Mouse (Mus musculus) stomach, postnatal 0 days (tissue): ENCODE results near the gene Rpl38. TPM values are rescaled to one million over a fixed set of nuclear protein-coding genes. Genes with fewer than 3 reads are reported as not detected.

Source experiments
- ATAC-seq: fragments of 200-750 bp; cut with Nextera tagmentation; 2 replicates; pipeline ENCODE4 v1.8.0; 2017; ENCODE audit not compliant: low FRiP score, low TSS enrichment
- DNase-seq: peaks from one replicate; pipeline ENCODE4 v3.0.0-alpha.2; 2016; ENCODE audit warnings: low spot score
- H3K27ac ChIP-seq: fragments of 300-500 bp; sonication (generic); replicated peaks from 2 replicates; pipeline ENCODE4 v1.5.1; 2014; ENCODE audit warnings: mild to moderate bottlenecking, control low read depth
- H3K27me3 ChIP-seq: fragments of 300-500 bp; sonication (generic); 2 replicates; pipeline ENCODE4 v1.6.1; 2014; ENCODE audit warnings: low read length; ENCODE audit not compliant: control insufficient read depth, insufficient read depth
- H3K36me3 ChIP-seq: fragments of 300-500 bp; sonication (generic); 2 replicates; pipeline ENCODE4 v1.6.1; 2014; ENCODE audit warnings: low read length, mixed read lengths; ENCODE audit not compliant: control insufficient read depth, insufficient read depth
- H3K4me1 ChIP-seq: fragments of 300-500 bp; sonication (generic); replicated peaks from 2 replicates; pipeline ENCODE4 v1.6.1; 2014; ENCODE audit warnings: antibody characterized with exemption; ENCODE audit not compliant: control insufficient read depth, insufficient read depth
- H3K4me2 ChIP-seq: fragments of 300-500 bp; sonication (generic); replicated peaks from 2 replicates; pipeline ENCODE4 v1.6.1; 2014; ENCODE audit warnings: low read depth, mild to moderate bottlenecking, control low read depth, moderate library complexity
- H3K4me3 ChIP-seq: fragments of 300-500 bp; sonication (generic); 2 replicates; pipeline ENCODE4 v1.5.1; 2014; ENCODE audit warnings: low read depth, low read length, control low read depth
- H3K9ac ChIP-seq: fragments of 300-500 bp; sonication (generic); 2 replicates; pipeline ENCODE4 v1.6.1; 2014; ENCODE audit warnings: mild to moderate bottlenecking, low read length, control low read depth, mixed read lengths
- H3K9me3 ChIP-seq: fragments of 300-500 bp; sonication (generic); 2 replicates; pipeline ENCODE4 v1.6.1; 2016; ENCODE audit warnings: low read length; ENCODE audit not compliant: control insufficient read depth
- CTCF ChIP-seq: IDR thresholded peaks from 2 replicates; pipeline ENCODE4 v1.5.1; 2016; ENCODE audit warnings: antibody characterized with exemption, low read depth, mild to moderate bottlenecking, moderate library complexity
- EP300 ChIP-seq: optimal IDR thresholded peaks from 2 replicates; pipeline ENCODE3; 2016; ENCODE audit warnings: antibody characterized with exemption
- WGBS: fragments of 180-500 bp; shearing (Covaris S2); extraction: QIAGEN DNeasy Blood & Tissue Kit; methylation state at CpG from one replicate; pipeline ENCODE4 v1.1.7; 2014; 5-methylcytosine and 5-hydroxymethylcytosine counted together
- polyA plus RNA-seq: library from polyadenylated mRNA; unstranded; fragments of >200 nt; fragmentation: Nextera tagmentation; extraction: Ambion mirVana; gene quantifications from 2 replicates; pipeline ENCODE4 v1.2.1, GENCODE M21; 2015

The Rpl38 gene
- polyA plus RNA-seq, 1 experiment from 2014 or later: 1,265 TPM

- no peak for DNase-seq
- Histone ChIP-seq H3K9ac (no peak overlapping the region), H3K4me3 (no peak overlapping the region), H3K4me1 (no peaks in the 10 kb centered on the region), H3K4me2 (no peak overlapping the region), H3K9me3 (no peaks in the 10 kb centered on the region), H3K36me3 (no peaks in the 10 kb centered on the region), H3K27ac (no peak overlapping the region), H3K27me3 (no peaks in the 10 kb centered on the region)
- no peak for ATAC-seq
- 87% methylated on average over 3 of the region's 3 CpGs for WGBS
- no peak for TF ChIP-seq EP300
- no peak for TF ChIP-seq CTCF
Observed at GRCm38 (mm10) chr11:114688729-114689128, 20.4 kb downstream of the Rpl38 start.

GRCm38 (mm10) chr11:114690192-114690591 lies 21.9 kb downstream of the Rpl38 start:
- H3K4me2 ChIP-seq: no peak overlapping the region
- no peak for TF ChIP-seq EP300
- no peak for TF ChIP-seq CTCF
- no peaks in the 10 kb centered on the region for H3K36me3 ChIP-seq
- H3K4me1 ChIP-seq: no peaks in the 10 kb centered on the region
- no peaks in the 10 kb centered on the region for H3K27me3 ChIP-seq
- no peak overlapping the region for H3K9ac ChIP-seq
- 88% methylated on average over 15 of the region's 15 CpGs for WGBS
- H3K9me3 ChIP-seq: no peaks in the 10 kb centered on the region
- H3K4me3 ChIP-seq: no peak overlapping the region
- H3K27ac ChIP-seq: no peak overlapping the region
- ATAC-seq (no peak), DNase-seq (no peak)

- no peak overlapping the region for H3K9ac ChIP-seq
- H3K4me1 ChIP-seq: no peaks in the 10 kb centered on the region
- 60% methylated on average over 6 of the region's 6 CpGs for WGBS
- no peak for DNase-seq
- H3K27ac ChIP-seq: no peak overlapping the region
- TF ChIP-seq EP300 (no peak), CTCF (no peak)
- no peak overlapping the region for H3K4me3 ChIP-seq
- no peaks in the 10 kb centered on the region for H3K9me3 ChIP-seq
- no peaks in the 10 kb centered on the region for H3K27me3 ChIP-seq
- H3K36me3 ChIP-seq: no peaks in the 10 kb centered on the region
- H3K4me2 ChIP-seq: no peak overlapping the region
- ATAC-seq: no peak
Observed at GRCm38 (mm10) chr11:114691454-114692182, 23.3 kb downstream of the Rpl38 start.

- Histone ChIP-seq H3K4me1 (no peaks in the 10 kb centered on the region), H3K9ac (no peak overlapping the region), H3K27me3 (no peaks in the 10 kb centered on the region), H3K4me2 (no peak overlapping the region), H3K4me3 (no peak overlapping the region), H3K36me3 (no peaks in the 10 kb centered on the region; the same call in 1 of the 2 replicates), H3K27ac (no peak overlapping the region), H3K9me3 (no peaks in the 10 kb centered on the region)
- ATAC-seq (no peak), DNase-seq (no peak)
- TF ChIP-seq CTCF (no peak), EP300 (no peak)
- 60% methylated on average over 7 of the region's 7 CpGs for WGBS
Observed at GRCm38 (mm10) chr11:114692601-114693000, 24.3 kb downstream of the Rpl38 start.

- Histone ChIP-seq H3K4me2 (no peak overlapping the region), H3K4me1 (no peaks in the 10 kb centered on the region), H3K9me3 (no peaks in the 10 kb centered on the region), H3K27me3 (no peaks in the 10 kb centered on the region), H3K9ac (no peak overlapping the region), H3K36me3 (no peaks in the 10 kb centered on the region; the same call in 1 of the 2 replicates), H3K27ac (no peak overlapping the region), H3K4me3 (no peak overlapping the region)
- TF ChIP-seq CTCF (no peak), EP300 (no peak)
- ATAC-seq (no peak), DNase-seq (no peak)
- 88% methylated on average over 6 of the region's 6 CpGs for WGBS
Observed at GRCm38 (mm10) chr11:114693456-114693855, 25.1 kb downstream of the Rpl38 start.

- Histone ChIP-seq H3K4me1 (no peaks in the 10 kb centered on the region), H3K27ac (no peak overlapping the region), H3K36me3 (no peaks in the 10 kb centered on the region; the same call in 1 of the 2 replicates), H3K9me3 (no peaks in the 10 kb centered on the region), H3K4me2 (no peak overlapping the region), H3K27me3 (no peaks in the 10 kb centered on the region), H3K4me3 (no peak overlapping the region), H3K9ac (no peak overlapping the region)
- 66% methylated on average over 2 of the region's 2 CpGs for WGBS
- ATAC-seq (no peak), DNase-seq (no peak)
- no peak for TF ChIP-seq CTCF
- TF ChIP-seq EP300: no peak
Observed at GRCm38 (mm10) chr11:114694451-114694850, 26.1 kb downstream of the Rpl38 start.
